Mouse (Mus musculus): Measurements from ENCODE around the gene Sept8.

DNA sequence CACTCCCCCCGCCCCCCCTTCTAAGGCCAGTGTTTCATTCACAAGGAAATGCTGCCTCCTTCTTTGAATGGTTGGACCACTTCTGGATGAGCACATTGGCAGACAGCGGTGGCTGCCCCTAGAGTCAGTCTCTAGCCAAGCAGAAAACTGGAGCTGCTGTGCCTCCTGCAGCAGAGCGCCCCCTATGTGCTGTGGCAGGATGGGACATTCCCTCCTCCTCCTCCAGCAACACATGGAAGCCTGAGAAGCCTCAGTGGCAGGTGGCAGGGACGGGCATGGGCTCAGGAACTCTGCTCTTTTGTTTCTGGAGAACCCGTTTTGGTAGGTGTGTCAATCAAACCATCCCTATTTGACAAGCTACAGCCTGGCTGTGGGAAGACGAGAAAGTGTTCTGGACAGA lies 5.8 kb downstream of the Sept8 start:
- TF ChIP-seq POLR2A (IDR thresholded peaks at IDR 0.05; ENCODE audit: low read depth, low read length) (no peak), CTCF (conservative IDR thresholded peaks at IDR 0.05; ENCODE audit: insufficient read depth, insufficient read length, low read depth, low read length) (peak; percentile 53)

Data from kidney, adult 2 months (tissue).